Mouse (Mus musculus) bone marrow macrophage, adult 2 months (primary cell): ENCODE measurements at regions not wholly inside any gene's neighbourhood (a gene's known extent, or its start where the extent isn't known, plus 50 kb on each side); places are given as distances from the start of the nearest gene placed in this dataset.

Experiments
- CTCF ChIP-seq: IDR thresholded peaks from 2 replicates; pipeline ENCODE4 v1.5.1; 2012; ENCODE audit warnings: low read depth, mild to moderate bottlenecking, low read length, moderate library complexity
- POLR2A ChIP-seq: IDR thresholded peaks from 2 replicates; pipeline ENCODE4 v1.6.1; 2012; ENCODE audit warnings: mild to moderate bottlenecking, low read depth, low read length, borderline replicate concordance

DNA sequence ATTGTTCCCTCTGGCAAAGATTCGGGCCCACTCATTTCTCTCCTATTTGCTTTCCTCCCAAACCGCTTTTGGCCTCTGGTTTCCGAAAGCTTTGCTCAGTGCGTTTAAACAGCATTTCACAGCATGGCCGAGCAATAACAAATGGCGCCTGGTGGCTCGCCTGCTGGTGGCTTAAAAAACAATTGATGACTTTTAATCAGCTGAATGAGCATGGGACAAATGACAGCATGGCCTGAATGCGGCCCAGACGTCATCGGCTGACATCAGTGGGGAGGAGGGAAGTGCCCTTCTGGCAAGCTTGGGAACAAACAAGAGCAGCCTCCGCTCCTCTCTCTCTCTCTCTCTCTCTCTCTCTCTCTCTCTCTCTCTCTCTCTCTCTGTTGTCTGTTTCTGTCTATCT is 362.3 kb downstream of the Bcor start:
- no peak for TF ChIP-seq CTCF
- TF ChIP-seq POLR2A = no peak
